Mouse (Mus musculus) megakaryocyte-erythroid progenitor cell, adult 5-6 weeks (primary cell): ENCODE measurements around the gene Olfr548-ps1. TPM values are rescaled to one million over a fixed set of nuclear protein-coding genes. Genes with fewer than 3 reads are reported as not detected.
A peak's percentile ranks its signal among the peaks of the same experiment; 100 is the strongest.

Experiments
- ATAC-seq: replicated peaks from 2 replicates; pipeline ENCODE4 v1.8.0; 2016; ENCODE audit warnings: mild to moderate bottlenecking, inconsistent platforms; ENCODE audit not compliant: severe bottlenecking, poor library complexity, low FRiP score, low TSS enrichment
- total RNA-seq, 2 experiments: library from RNA; stranded (forward) in 1 of 2; stranded (reverse) in 1 of 2; fragments of 200-1000, 215-1000 nt in 1 of 2; fragments of >200 nt in 1 of 2; fragmentation: Nextera tagmentation in 1 of 2; gene quantifications; 2 replicates each; pipeline ENCODE4 v1.2.3; 2014 to 2017

The Olfr548-ps1 gene
- total RNA-seq (2014; fragmentation: Nextera tagmentation) (not detected in 2 replicates), total RNA-seq (2017) (not detected in 2 replicates)

GRCm38 (mm10) chr7:102540596-102540995 lies at the start of gene Olfr548-ps1:
Gene Olfr548-ps1 (plus strand): TSS chr7:102540896.
- no peak for ATAC-seq

GRCm38 (mm10) chr7:102494416-102494815 lies 46.3 kb upstream of the Olfr548-ps1 start:
- peak; percentile 85 for ATAC-seq

GRCm38 (mm10) chr7:102499473-102499872 lies 41.2 kb upstream of the Olfr548-ps1 start, which contains the start of gene Olfr545:
Gene Olfr545 (minus strand): TSS chr7:102499573.
- ATAC-seq: no peak

DNA sequence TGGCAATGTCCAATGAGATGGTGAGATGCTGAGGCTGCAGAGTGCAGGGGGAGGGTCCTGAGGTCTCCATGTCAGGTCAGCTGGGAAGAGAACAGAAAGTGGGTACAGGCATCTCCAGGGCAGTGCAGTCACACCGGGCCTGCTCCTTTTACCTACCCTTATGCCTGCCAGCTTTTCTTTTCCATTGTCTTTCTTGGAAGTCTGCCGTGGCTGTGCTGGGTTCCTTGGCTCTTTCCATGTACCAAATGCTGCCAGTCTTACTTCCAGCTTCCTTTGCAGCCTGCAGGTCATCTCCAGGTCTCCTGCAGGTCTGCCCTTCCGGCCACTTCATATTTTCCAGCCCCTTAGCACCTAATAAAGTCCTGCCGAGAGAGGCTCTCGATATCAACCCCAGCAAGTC lies 38.7 kb upstream of the Olfr548-ps1 start:
- no peak for ATAC-seq

DNA sequence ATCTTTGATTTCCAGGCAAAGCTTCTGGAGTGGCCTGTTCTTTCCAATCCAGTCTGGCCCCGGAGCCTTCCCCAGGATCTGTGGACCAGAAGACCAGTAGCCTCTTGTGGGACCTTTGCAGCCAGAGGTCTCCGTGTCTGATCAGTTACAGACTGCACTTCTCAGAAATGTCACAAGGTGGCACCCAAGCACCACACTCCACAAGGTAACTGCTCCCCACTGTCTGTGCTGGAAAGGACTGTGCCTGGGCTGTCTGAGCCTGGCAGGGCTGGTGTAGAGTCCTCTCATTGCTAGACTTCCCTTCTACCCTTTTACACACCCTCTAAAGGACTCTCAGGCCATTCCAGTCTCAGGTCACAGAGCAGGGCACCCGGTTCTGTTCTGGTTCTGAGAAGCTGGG lies 33.8 kb upstream of the Olfr548-ps1 start:
- peak; percentile 90 for ATAC-seq

GRCm38 (mm10) chr7:102508066-102508465 lies 32.6 kb upstream of the Olfr548-ps1 start:
- ATAC-seq: no peak

DNA sequence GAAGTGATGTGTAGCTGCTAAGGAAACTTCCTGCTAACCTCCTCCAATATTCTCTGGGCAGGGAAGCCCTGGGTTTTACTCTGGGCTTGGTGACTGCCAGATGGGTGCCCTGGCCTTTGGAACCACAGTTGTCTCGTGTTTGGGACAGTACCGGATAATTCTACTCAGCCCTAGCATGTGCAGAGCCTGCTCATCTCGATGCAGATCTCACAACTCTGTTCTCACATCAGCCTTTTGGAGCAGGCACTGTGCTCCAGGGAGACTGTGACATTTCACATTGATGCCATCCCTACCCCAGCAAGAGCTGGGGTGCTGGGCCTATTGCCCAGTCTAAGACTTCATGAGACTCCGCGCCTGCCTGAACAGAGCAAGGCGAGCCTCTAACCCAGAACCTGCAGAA lies 32.0 kb upstream of the Olfr548-ps1 start:
- ATAC-seq: no peak

GRCm38 (mm10) chr7:102509726-102510125 lies 31.0 kb upstream of the Olfr548-ps1 start:
- ATAC-seq: no peak

- ATAC-seq: no peak
These were observed 28.8 kb upstream of the Olfr548-ps1 start for GRCm38 (mm10) chr7:102511927-102512326.

GRCm38 (mm10) chr7:102512814-102513435 lies 27.8 kb upstream of the Olfr548-ps1 start:
- peak; percentile 65 for ATAC-seq

DNA sequence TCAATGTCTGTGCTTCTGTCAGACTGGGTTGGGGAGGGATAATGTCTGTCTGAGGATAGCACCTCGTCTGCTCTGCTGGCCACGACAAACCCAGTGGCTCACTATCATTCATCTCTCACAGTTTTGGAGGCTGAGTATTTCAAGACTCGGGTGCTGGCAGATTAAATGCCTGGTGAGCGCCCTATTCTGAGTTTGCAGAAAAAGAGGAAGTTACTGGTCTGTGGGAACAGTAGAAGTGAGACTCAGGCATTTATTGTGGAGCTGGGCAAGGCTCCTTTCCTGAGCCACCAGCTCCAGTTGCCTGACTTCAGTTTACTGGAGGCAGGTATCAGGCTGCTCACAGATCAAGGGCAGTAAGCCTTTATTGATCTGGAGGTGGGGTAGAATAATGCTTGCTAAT lies 26.6 kb upstream of the Olfr548-ps1 start:
- peak; percentile 29 for ATAC-seq

DNA sequence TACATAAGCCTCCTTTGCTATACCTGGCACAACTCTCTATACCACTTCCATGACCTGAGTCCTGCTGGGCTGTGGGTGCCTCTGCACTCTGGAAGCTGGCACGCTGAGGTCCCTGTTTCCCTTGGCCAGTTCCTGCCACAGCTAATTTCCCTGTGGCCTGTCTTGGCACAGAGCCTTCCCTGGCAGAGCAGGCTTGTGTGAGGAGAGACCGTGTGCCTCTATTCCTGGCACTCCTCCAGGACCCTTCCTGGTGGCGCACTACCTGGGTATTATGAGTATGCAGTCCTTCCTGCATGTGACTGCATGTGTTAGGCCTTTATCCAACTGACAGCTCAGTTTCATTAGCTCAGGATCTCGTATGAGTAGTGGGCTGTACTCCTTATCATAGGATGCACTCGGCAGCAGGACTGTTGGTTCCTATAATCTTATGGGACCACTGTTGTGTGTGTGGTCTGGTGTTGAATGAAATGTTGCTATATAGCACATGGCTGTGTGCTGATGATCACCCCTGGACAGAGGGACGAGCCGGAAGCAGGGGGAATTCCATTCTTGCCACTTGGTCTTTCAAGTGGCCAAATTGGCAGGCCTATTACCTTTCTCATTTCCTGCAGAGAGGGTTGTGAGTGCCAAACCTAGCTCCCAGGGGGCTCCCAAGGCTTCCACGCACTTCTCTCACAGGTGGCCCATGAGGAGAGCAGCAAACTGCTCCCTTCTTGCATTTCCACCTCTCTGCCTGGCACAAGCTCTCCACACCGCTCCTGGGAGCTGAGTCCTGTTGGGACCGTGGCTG lies 24.2 kb upstream of the Olfr548-ps1 start:
- peak; percentile 72 for ATAC-seq

DNA sequence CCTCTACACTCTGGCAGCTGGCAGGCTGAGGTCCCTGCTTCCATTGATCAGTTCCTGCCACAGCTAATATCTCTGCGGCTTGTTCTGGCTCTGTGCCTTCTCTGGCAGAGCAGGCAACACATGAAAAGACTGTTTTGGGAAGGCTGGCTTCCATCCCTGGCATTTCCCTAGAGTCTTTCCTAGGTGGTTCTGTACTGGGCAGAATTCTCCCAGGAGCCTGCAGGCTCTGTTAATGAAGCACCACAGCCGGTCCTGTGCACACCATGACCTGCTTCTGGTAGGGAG lies 23.7 kb upstream of the Olfr548-ps1 start:
- ATAC-seq: no peak

GRCm38 (mm10) chr7:102529052-102529451 lies 11.6 kb upstream of the Olfr548-ps1 start:
- no peak for ATAC-seq

DNA sequence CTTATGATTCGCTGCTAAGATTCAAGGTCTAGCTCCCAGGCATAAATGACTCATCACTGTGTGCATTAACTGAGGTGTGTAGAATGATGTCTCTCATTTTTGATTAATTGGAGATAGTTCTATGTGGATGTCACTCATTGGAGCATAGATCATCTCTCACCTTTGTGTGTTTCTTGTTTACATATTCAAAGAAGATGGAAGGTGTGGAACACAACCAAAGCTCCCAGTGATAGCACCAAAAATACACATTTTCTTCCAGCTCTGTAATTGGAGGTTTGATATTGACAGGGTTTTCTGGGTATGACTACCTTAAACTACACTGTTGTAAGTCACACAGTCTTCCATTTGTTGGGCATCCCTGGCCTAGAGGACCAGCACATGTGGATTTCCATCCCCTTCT lies 6.2 kb upstream of the Olfr548-ps1 start, which contains the start of gene Olfr547:
Olfr547 (plus strand) TSS at position 301 of the 400 bp plus-strand sequence.
- no peak for ATAC-seq

GRCm38 (mm10) chr7:102541251-102541650 lies 555 bp downstream of the Olfr548-ps1 start:
- ATAC-seq: peak; percentile 95

DNA sequence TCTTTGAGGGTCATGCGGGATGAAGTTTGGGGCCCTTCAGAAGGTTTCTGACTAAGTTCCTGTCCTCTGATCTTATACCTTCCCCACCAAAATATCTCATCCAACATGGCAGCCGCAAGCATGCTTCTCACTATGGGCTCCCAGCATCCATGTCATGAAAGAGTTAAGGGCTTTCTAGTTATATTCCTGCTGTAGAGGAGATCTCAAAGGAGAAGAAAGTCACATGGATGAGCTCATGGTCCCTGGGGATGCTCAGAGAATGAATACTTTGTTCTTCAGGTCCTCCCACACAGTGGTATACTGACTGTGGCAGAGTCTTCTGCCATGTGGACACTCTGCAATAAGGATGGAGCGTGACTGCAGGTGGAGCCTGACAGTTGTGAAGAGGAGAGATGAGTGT lies 8.9 kb downstream of the Olfr548-ps1 start, which contains the start of gene Olfr549:
Olfr549 (plus strand) TSS at position 301 of the 400 bp plus-strand sequence.
- no peak for ATAC-seq

- no peak for ATAC-seq
These were observed 12.6 kb downstream of the Olfr548-ps1 start for GRCm38 (mm10) chr7:102553279-102553678.

DNA sequence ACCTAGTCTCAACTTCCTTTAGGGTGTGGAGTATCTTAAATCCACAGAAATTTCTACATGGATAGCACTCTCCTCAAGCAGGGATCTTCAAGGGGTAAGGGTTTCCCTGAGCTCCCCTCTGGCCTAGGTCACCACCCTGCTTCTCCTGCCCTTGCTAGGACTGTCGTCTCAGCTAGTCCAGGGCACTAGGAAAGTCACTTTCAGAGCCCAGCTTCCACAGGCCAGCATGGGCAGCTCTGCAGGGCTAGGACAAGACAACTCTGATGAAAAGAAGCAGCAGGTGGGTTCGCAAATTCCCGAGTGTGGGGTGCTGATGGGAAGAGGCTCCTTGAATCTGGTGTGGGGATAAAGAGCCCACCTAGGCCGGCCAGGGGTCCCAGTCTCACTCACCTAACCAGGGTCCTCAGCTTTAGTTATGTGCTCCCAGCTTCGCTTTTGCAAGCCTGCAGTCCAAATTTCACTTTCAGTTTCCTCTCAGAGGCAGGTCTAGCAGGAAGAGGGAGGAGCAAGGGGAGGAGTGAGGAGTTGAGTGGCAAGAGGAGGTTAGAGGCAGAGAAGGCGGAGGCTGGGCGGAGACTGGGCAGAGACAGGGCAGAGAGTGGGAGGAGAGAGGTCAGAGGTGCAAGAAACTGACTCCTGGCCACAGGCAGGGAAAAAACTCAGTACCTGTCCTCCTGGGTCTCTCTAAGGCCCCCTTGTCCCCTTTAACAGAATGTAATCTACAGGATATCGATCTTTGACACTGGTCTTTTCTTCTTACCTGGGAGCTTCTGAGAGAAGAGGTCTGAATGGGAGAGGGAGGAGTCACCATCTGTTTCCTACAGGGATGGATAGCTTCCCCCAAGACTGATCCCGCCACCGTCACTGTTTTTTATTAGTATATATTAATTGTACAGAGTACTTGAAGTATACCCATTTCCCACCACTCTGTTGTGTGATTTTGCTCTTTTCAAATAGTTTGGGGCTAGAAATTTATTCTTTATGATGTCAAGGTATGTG lies 24.6 kb downstream of the Olfr548-ps1 start, which contains the start of gene Trim21:
Trim21 (minus strand) TSS at position 488 of the 999 bp plus-strand sequence.
- peak; percentile 100 for ATAC-seq
